Mouse (Mus musculus) erythroblast, embryonic 14.5 days (primary cell): Measurements from ENCODE around the gene Tspo.

Experiments
- GATA1 ChIP-seq: IDR thresholded peaks from 2 replicates; pipeline ENCODE4 v1.6.1; 2012; ENCODE audit warnings: low read length, inconsistent platforms, mixed read lengths
- TAL1 ChIP-seq: IDR thresholded peaks from 3 replicates; pipeline ENCODE4 v1.6.1; 2012; ENCODE audit warnings: low read length, inconsistent platforms, mixed read lengths

GRCm38 (mm10) chr15:83526424-83527091 lies 36.8 kb upstream of the Tspo start, which contains the start of gene Bik:
- TF ChIP-seq GATA1 = no peak
- TF ChIP-seq TAL1 = no peak
